19 mouse cellular contexts compared by ENCODE assay signal in the genomic region with DNA sequence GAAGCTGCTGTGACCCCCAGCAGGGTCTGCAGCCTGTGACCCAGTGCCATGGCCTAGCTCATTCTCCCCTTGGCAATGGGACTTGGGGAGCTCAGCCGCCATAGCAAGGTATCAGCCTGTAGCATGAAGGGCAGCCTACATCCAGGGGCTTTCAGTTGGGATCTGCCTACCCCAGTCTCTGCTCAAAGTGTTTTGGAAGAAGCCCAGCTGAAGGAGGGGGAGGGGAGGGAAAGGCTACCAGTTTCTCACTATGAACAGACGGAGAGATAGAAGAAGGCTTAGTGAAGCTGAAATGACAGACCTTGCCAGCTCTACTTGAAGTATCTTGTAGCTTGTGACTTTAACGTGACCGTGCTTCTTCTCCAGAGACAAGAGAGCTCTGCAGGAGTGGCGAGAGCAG. TPM values are rescaled to one million over a fixed set of nuclear protein-coding genes. Genes with fewer than 3 reads are reported as not detected.
"Had no signal": no experiment of that assay in that cellular context is flagged by ENCODE, and none has a peak within 500 bp of the region (broad histone marks: within the 10 kb centered on the region; RNA-seq: fewer than 3 reads in every experiment).

No protein-coding gene starts in this region.

- H3K27ac ChIP-seq: limb, embryonic 12.5 days; limb, embryonic 15.5 days; liver, embryonic 14.5 days; midbrain, embryonic 10.5 days; midbrain, embryonic 13.5 days; neural tube, embryonic 13.5 days had no signal

- H3K4me2 ChIP-seq: limb, embryonic 12.5 days; limb, embryonic 15.5 days; liver, embryonic 11.5 days; lung, embryonic 14.5 days; midbrain, embryonic 13.5 days; neural tube, embryonic 13.5 days had no signal

- ATAC-seq: liver, postnatal 0 days; midbrain, embryonic 13.5 days; midbrain, embryonic 16.5 days had no signal

- H3K9me3 ChIP-seq: limb, embryonic 12.5 days; limb, embryonic 15.5 days; megakaryocyte, embryonic 14.5 days; midbrain, embryonic 10.5 days; midbrain, embryonic 13.5 days; neural tube, embryonic 13.5 days had no signal

- H3K9ac ChIP-seq: limb, embryonic 12.5 days; limb, embryonic 15.5 days; liver, embryonic 14.5 days; liver, postnatal 0 days; lung, embryonic 14.5 days; midbrain, embryonic 13.5 days; neural tube, embryonic 13.5 days had no signal

- H3K4me3 ChIP-seq: limb, embryonic 12.5 days; limb, embryonic 15.5 days; midbrain, embryonic 10.5 days; midbrain, embryonic 13.5 days; myocyte; neural tube, embryonic 13.5 days had no signal

- DNase-seq: kidney, postnatal 14 days; kidney, postnatal 4 days; left cerebral cortex, postnatal 4 days; liver, postnatal 0 days; lung, embryonic 14.5 days; thymus, adult 18-20 months; thymus, postnatal 36 days had no signal

- H3K27me3 ChIP-seq: limb, embryonic 12.5 days; megakaryocyte, embryonic 14.5 days; midbrain, embryonic 13.5 days had no signal

- H3K36me3 ChIP-seq: limb, embryonic 12.5 days; limb, embryonic 15.5 days; midbrain, embryonic 10.5 days; midbrain, embryonic 13.5 days; neural tube, embryonic 13.5 days had no signal

RNA-seq across cellular contexts. Expression of gene Stk32c, which starts 16.7 kb away (rescaled TPM):
- total RNA-seq: neutrophil, adult 5-6 weeks had no signal
- polyA plus RNA-seq: liver, embryonic 11.5 days; liver, postnatal 0 days had no signal

RNA-seq across cellular contexts. Expression of gene Lrrc27, which starts 17.0 kb away (rescaled TPM):
- total RNA-seq: monocyte, adult 5-6 weeks had no signal
